Mouse (Mus musculus) CD4-positive, CD25-positive, alpha-beta regulatory T cell, adult 9 weeks (primary cell): Measurements from ENCODE around the gene C730034F03Rik. TPM values are rescaled to one million over a fixed set of nuclear protein-coding genes. Genes with fewer than 3 reads are reported as not detected.

Source experiments
- polyA plus RNA-seq: library from polyadenylated mRNA; unstranded; fragments of 100-300 nt; shearing (Covaris generic); gene quantifications from one replicate; pipeline ENCODE4 v1.2.1, GENCODE M21; 2017

The C730034F03Rik gene
- 8.6 TPM for polyA plus RNA-seq

DNA sequence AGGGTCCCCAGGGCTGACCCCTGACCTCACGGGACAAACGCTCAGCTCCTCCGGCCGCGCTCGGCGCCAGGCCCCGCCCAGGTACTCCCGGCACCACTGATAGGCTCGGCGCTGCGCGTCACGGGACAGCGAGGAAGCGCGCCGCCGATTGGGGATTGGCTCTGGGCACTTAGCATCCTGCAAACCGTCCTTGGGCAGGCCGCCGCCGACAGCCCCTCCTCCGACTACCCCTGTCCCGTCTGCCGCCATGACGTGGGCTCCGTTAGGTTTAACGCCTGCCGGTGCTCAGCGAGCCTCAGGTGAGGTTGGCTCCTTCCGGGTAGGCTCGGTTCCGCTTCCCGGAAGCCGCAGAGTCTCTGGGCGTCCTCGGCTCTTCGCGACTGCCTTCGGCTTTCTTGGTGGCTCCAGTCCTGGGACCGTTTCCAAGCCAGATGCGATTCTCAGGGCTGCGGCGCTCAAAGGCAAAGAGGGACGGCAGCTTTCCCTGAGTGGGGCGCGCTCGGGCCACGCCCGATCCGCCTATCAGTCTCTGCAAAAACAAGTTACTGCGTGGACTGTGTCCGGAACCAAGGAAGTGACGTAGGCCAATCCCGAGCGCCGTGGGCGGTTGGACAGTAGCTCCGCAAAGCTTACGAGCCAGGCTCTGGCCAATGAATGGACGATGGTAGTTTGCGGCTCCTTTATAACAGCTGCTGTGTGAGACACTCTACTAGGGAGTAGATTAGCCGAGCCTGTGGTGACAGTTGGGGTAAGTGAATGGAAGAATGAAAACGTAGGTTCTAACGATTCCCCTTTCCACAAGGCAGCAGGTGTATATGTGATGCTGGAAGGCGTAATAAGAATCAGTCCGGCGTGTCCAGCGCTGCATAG, at the start of gene C730034F03Rik, which contains the start of the genes Gm44502 and Chkb:
TSS of gene C730034F03Rik (plus strand) at position 238 of the 870 bp plus-strand sequence.
TSS of gene Gm44502 (minus strand) at position 345 of the 870 bp plus-strand sequence.
TSS of gene Chkb (minus strand) at position 557 of the 870 bp plus-strand sequence.

DNA sequence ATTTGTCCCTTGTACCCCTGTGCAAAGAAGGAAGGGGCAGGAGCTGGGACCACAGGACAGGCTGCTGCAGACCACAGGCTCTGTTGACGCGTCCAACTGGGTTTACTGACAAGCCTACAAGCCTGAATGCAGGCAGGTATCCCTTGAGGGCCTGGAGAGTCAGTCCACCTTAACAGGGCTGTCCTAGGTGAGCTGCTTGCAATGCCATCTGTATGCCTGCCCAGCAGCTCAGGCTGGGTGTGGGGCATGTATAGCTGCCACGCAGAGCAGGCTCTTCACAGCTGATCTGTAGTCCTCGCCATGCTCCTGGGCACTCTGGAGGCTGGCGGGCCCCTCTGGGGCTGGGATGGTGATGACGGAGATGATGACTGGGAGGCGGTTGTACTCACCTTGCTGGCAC, 44.8 kb upstream of the C730034F03Rik start, which contains the start of gene Klhdc7b:
TSS of gene Klhdc7b (plus strand) at position 301 of the 400 bp plus-strand sequence.

DNA sequence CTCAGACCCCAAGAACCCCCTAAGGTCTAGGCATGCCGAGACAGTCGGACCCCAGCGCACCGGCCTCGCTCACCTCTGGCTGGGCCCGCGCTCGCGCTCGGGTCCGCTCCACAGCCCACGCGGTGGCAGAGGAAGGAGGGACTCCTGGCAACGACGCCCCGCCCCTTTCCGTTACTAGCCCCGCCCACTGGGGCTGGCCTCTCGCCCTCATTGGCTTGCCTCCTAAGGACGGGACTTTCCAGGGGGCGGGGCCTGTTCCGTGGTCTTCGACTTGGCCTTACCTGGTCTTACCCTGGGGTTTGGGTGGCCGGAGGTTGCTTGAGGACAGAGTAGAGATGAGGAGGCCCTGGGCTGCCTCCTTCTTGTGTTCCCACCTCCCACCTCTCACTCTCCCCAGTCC, 19.3 kb upstream of the C730034F03Rik start, which contains the start of gene Syce3:
TSS of gene Syce3 (minus strand) at position 386 of the 400 bp plus-strand sequence.

DNA sequence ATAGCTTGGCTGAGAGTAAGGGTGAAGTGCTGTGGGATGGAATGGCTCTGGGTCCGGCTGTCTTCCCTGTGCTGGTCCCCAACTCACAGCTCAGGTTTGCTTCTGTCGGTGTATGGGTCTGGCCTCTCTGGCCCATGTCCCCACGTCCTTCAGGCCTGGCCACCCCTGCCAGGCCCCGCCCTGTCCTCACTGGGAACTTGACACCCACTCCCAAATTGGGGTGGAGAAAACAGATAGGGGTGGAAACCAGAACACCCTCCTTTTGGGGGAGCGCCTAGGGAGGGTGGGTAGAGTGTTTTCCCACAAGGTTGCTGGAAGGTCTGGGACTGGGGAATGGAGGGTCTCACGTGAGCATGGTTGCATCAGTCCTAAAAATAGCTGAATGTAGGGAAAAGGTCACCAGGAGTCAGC, 3.7 kb upstream of the C730034F03Rik start, which contains the start of gene Cpt1b:
TSS of gene Cpt1b (minus strand) at position 153 of the 411 bp plus-strand sequence.

DNA sequence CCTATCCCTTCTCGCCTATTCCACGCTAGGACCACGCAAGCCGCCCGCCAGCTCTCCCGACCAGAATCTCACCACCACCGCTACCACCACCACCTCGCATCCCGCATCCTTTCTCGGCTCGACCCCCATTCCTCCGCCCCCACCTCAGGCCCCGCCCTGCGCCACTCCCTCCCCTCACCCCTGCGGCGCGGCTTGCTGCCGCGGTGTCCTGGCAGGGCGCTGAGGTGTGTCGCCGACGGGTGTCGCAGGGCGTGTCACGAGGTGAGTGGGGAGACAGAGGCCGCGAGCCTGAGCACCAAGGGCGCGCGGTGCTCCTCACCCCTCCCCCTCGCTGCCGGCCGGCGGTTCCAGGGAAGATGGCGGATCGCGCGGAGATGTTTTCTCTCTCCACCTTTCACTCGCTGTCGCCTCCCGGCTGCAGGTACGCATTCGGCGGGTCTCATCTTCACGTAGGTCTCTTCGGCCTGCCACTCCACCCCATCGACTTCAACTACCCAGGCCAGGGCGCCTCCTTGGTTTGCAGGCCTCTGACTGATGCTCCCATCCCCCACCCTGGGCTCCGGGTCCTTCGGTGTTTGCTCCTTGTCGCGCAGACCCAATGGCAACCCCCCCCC, 24.6 kb downstream of the C730034F03Rik start, which contains the start of gene Mapk8ip2:
TSS of gene Mapk8ip2 (plus strand) at position 49 of the 614 bp plus-strand sequence.

DNA sequence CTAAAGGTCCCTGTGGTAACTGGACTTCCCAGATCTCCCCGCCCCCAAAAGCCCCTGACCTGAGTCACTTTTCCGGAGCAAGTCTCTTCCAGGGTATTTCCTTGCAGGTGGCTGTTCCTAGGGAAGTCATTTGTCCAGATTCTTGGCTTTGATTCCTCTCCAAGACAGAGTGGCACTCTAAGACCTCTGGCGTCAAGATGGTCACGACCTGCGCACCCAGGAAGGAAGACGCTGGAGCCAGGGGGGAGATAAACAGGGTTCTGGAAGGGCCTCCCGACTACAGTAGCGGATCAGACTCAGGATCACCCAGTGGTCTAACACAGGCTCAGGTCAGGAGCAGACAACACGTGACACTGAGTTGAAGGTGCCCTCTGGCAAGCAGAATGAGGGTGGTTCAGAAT, 47.7 kb downstream of the C730034F03Rik start, which contains the start of gene Arsa:
TSS of gene Arsa (minus strand) at position 335 of the 401 bp plus-strand sequence.

Other genes starting within 250 kb of the C730034F03Rik start
- 4.4 TPM for gene Plxnb2, start 248.8 kb upstream of the C730034F03Rik start, polyA plus RNA-seq
- gene Dennd6b, start 233.1 kb upstream of the C730034F03Rik start, polyA plus RNA-seq = 30.5 TPM
- gene Ppp6r2, start 218.0 kb upstream of the C730034F03Rik start, polyA plus RNA-seq = 5.8 TPM
- 66.9 TPM for gene Sbf1, start 114.3 kb upstream of the C730034F03Rik start, polyA plus RNA-seq
- gene Adm2, start 106.9 kb upstream of the C730034F03Rik start, polyA plus RNA-seq = not detected
- not detected for gene Miox, start 95.2 kb upstream of the C730034F03Rik start, polyA plus RNA-seq
- 75.3 TPM for gene Lmf2, start 73.9 kb upstream of the C730034F03Rik start, polyA plus RNA-seq
- 203 TPM for gene Ncaph2, start 73.9 kb upstream of the C730034F03Rik start, polyA plus RNA-seq
- 6.0 TPM for gene Sco2, start 55.7 kb upstream of the C730034F03Rik start, polyA plus RNA-seq
- gene Tymp, start 52.5 kb upstream of the C730034F03Rik start, polyA plus RNA-seq = 0.57 TPM
- gene Odf3b, start 50.3 kb upstream of the C730034F03Rik start, polyA plus RNA-seq = 0.92 TPM
- gene Klhdc7b, start 44.7 kb upstream of the C730034F03Rik start, polyA plus RNA-seq = 0.25 TPM
- gene Syce3, start 19.1 kb upstream of the C730034F03Rik start, polyA plus RNA-seq = not detected
- gene Cpt1b, start 3.7 kb upstream of the C730034F03Rik start, polyA plus RNA-seq = 0.32 TPM
- gene Gm44502, start 107 bp downstream of the C730034F03Rik start, polyA plus RNA-seq = not detected
- gene Chkb, start 319 bp downstream of the C730034F03Rik start, polyA plus RNA-seq = 104 TPM
- gene Mapk8ip2, start 24.3 kb downstream of the C730034F03Rik start, polyA plus RNA-seq = 0.10 TPM
- gene Arsa, start 47.8 kb downstream of the C730034F03Rik start, polyA plus RNA-seq = 27.1 TPM
- gene Shank3, start 70.0 kb downstream of the C730034F03Rik start, polyA plus RNA-seq = not detected
- gene Acr, start 138.7 kb downstream of the C730034F03Rik start, polyA plus RNA-seq = not detected
- gene Rabl2, start 162.3 kb downstream of the C730034F03Rik start, polyA plus RNA-seq = 1.5 TPM